Mouse (Mus musculus) cerebellum, adult (tissue): ENCODE measurements around the gene Phf5a.

Source experiments
- ATAC-seq: cut with Nextera tagmentation; 2 replicates; pipeline ENCODE4 v1.9.2; 2017; ENCODE audit warnings: mild to moderate bottlenecking, moderate library complexity, mixed read lengths; ENCODE audit not compliant: insufficient number of reproducible peaks, low FRiP score, low TSS enrichment

The Phf5a gene

GRCm38 (mm10) chr15:81831136-81831825 is 40.4 kb downstream of the Phf5a start:
- ATAC-seq: peak; percentile 83

GRCm38 (mm10) chr15:81830530-81830929 is 41.2 kb downstream of the Phf5a start:
- ATAC-seq: no peak

GRCm38 (mm10) chr15:81829208-81829580 is 42.5 kb downstream of the Phf5a start:
- no peak for ATAC-seq

GRCm38 (mm10) chr15:81828426-81829207 is 43.1 kb downstream of the Phf5a start:
- ATAC-seq: no peak

GRCm38 (mm10) chr15:81824832-81825231 is 46.9 kb downstream of the Phf5a start:
- ATAC-seq: no peak

GRCm38 (mm10) chr15:81822631-81823030 is 49.1 kb downstream of the Phf5a start:
- no peak for ATAC-seq

GRCm38 (mm10) chr15:81818404-81818803 is 53.3 kb downstream of the Phf5a start:
- no peak for ATAC-seq

GRCm38 (mm10) chr15:81814716-81815370 is 56.9 kb downstream of the Phf5a start:
- no peak for ATAC-seq
